Mouse (Mus musculus): ENCODE measurements at regions not wholly inside any gene's neighbourhood (a gene's known extent, or its start where the extent isn't known, plus 50 kb on each side); places are given as distances from the start of the nearest gene placed in this dataset.
"Not testable (repeated sequence)": the region's sequence is repeated elsewhere in the genome, so short reads cannot be mapped to it uniquely, and the experiment has no call there.

DNA sequence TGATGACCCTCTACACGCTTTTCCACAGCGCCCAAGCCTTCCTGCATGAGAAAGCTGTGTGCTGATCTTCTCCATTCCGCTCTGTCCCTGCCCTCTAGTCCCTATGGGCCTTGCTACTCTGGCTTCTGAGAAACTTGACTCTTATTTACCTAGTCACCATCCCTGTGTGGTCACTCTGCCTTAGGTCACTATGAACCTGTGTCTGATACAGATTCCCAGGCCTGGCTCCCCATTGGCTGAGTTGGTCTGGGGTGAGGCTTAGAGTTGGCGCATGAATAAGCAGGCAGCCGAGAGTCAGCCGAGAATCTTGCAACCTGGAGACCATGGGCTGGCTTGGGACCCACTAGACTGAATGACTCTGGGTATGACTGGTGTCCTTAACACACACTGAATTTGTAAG is 373.5 kb downstream of the Sox9 start:
- WGBS = 92% methylated on average over 6 of the region's 6 CpGs
- Histone ChIP-seq H3K27me3 (no peaks in the 10 kb centered on the region), H3K36me3 (peaks cover 2% of the 10 kb centered on the region; the same call in 1 of the 2 replicates), H3K9ac (no peak overlapping the region), H3K9me3 (no peaks in the 10 kb centered on the region), H3K4me3 (no peak overlapping the region), H3K27ac (no peak overlapping the region), H3K4me2 (replicated peaks) (no peak overlapping the region), H3K4me1 (peaks cover 15% of the 10 kb centered on the region)
- no peak for ATAC-seq (ENCODE audit: low FRiP score, low read depth)

DNA sequence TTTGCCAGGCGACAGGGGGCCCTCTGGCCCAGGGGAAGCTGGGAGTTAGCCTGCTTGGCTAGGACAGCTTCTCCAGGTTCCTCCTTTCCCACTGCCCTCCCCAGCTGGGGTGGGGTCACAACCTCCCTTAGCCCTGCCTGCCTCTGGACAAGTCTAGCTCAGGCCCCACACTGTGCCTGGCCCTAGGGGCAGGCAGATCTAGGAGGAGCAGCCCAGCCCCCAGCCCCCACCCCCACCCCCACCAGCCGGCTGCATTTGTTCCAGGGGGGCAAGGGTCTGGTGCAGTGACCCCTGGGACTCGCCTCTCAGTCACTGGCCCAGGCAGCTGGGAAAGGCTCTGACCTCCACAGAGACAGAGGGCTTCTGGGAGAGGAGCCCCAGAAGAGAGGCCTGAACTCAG is 381.9 kb downstream of the Sox9 start:
- Histone ChIP-seq H3K27ac (no peak overlapping the region), H3K27me3 (no peaks in the 10 kb centered on the region), H3K4me2 (replicated peaks) (peak overlapping the region; percentile 66; the same call in 1 of the 2 replicates), H3K36me3 (0 out of 2 replicates have a peak, but pooled peaks cover 5% of the 10 kb centered on the region), H3K4me3 (no peak overlapping the region), H3K9ac (no peak overlapping the region), H3K9me3 (no peaks in the 10 kb centered on the region), H3K4me1 (peaks cover 48% of the 10 kb centered on the region)
- ATAC-seq (ENCODE audit: low FRiP score, low read depth) = no peak
- WGBS = 44% methylated on average over 3 of the region's 3 CpGs

DNA sequence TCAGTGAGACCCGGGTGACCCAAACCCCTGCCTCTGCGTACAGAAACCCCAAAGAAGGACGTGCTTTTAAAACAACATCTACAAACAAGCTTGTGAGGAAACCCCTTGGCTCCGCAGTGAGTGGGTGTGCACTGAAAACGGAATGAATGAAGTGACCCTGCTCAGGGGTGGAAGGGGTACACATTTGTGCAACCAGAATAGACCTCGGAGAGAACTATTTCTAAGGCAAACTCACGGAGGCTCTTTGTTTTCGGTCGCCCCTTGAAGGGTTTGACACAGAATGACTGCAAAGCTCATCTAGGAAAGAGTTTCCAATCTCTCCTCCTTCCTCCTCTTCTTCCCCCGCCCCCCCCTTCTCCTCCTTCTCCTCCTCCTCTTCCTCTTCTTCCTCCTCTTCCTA is 382.5 kb downstream of the Sox9 start:
- no peaks in the 10 kb centered on the region for H3K9me3 ChIP-seq
- H3K36me3 ChIP-seq = 0 out of 2 replicates have a peak, but pooled peaks cover 5% of the 10 kb centered on the region
- no peaks in the 10 kb centered on the region for H3K27me3 ChIP-seq
- peak overlapping the region; percentile 36 for H3K4me3 ChIP-seq
- ATAC-seq (ENCODE audit: low FRiP score, low read depth) = no peak
- H3K27ac ChIP-seq = no peak overlapping the region
- 12% methylated on average over 10 of the region's 10 CpGs for WGBS
- H3K4me1 ChIP-seq = peaks cover 49% of the 10 kb centered on the region
- H3K4me2 ChIP-seq (replicated peaks) = peak overlapping the region; percentile 66
- H3K9ac ChIP-seq = peak overlapping the region; percentile 50

DNA sequence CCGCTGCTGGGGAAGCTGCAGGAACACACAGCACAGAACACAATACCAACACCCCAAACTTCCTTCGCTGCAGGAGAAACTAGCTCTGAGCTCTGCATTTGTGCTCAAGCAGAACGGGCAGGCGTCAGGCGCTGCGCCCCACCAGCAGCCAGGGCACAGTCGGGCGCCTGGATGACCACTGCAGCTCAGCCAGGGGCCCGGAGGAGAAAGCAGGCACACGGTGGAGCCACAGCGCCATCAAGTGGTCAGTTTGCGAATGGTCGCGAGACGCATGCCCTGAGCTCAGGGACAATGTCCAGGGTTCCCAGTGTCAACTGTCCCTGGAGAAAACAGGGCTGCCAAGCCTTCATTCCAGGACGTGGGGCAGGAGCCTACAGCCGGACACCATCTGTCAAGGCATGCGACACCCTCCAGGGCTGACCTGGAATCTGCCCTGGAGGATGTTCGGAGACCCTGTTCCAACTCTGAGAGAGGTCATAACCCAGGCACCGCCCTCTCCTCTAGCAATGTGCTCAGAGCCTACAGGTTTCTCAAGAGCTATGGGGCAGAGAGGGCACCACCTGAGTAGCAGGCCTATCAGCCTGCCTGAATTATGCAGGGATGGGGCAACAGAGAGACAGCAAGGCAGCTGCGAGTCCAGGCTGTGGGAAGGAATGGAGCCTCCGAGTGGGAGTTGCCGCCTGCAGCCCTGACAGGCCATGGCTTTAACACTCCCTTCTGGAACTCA is 383.2 kb downstream of the Sox9 start:
- peak overlapping the region; percentile 61; the same call in 1 of the 2 replicates for H3K27ac ChIP-seq
- H3K36me3 ChIP-seq = 0 out of 2 replicates have a peak, but pooled peaks cover 5% of the 10 kb centered on the region
- H3K4me3 ChIP-seq = peak overlapping the region; percentile 36
- H3K27me3 ChIP-seq = no peaks in the 10 kb centered on the region
- no peaks in the 10 kb centered on the region for H3K9me3 ChIP-seq
- peak; percentile 65 for ATAC-seq (ENCODE audit: low FRiP score, low read depth)
- 3% methylated on average over 23 of the region's 23 CpGs for WGBS
- peak overlapping the region; percentile 66 for H3K4me2 ChIP-seq (replicated peaks)
- H3K9ac ChIP-seq = peak overlapping the region; percentile 50
- H3K4me1 ChIP-seq = peaks cover 49% of the 10 kb centered on the region

DNA sequence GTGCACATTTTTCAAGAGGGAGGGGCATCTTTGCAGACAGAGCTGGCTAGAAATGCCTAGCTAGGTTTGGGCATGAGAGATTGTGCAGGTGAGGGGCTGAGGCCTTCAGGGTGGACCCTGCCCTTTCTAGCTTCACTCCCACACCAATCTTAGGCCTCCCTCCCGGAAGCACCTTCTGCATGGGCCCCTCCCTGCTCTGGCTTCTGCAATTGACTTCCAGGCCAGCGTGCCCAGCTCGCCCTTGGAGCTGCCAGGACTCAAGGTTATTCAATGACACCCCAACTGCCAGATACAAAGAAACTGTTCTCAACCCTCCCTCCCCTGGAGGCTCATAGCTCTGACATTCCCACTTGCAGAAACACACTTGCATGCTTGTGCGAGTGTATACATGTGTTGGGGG is 384.5 kb downstream of the Sox9 start:
- no peak for ATAC-seq (ENCODE audit: low FRiP score, low read depth)
- H3K27ac ChIP-seq = no peak overlapping the region
- no peak overlapping the region for H3K4me3 ChIP-seq
- H3K4me1 ChIP-seq = peaks cover 58% of the 10 kb centered on the region
- no peaks in the 10 kb centered on the region for H3K9me3 ChIP-seq
- H3K4me2 ChIP-seq (replicated peaks) = no peak overlapping the region
- WGBS = 75% methylated on average over 4 of the region's 4 CpGs
- H3K36me3 ChIP-seq = 0 out of 2 replicates have a peak, but pooled peaks cover 2% of the 10 kb centered on the region
- no peaks in the 10 kb centered on the region for H3K27me3 ChIP-seq
- no peak overlapping the region for H3K9ac ChIP-seq

DNA sequence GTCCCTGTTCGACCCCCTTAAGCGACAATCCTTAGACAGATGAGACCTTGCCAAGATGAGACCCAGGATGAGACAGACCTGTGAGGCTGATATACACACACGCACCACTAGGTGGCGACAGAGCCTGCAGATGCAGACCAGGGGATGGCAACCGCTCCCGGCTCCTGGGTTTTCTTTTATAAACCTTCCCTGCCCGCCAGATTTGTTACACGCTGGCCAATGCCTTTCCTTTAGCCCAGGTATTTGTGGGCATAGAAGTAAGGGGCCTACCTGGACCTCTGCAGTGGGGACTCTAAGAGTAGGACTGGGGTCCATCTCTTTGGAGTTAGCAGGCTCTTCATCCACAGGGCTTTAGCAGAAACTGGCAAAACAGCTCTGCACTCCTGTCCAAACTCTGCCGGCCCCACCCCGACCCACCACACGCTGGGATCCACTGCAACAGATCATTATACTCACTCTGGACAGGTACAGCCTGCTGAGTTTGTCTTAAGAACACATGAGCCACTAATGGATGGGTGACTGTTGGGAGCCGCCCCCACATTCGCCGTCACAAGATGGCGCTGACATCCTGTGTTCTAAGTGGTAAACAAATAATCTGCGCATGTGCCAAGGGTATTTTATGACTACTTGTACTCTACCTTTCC is 390.6 kb downstream of the Sox9 start:
- H3K9ac ChIP-seq = peak overlapping the region; percentile 67
- H3K36me3 ChIP-seq = no peaks in the 10 kb centered on the region
- peak; percentile 65 for ATAC-seq (ENCODE audit: low FRiP score, low read depth)
- 27% methylated on average over 16 of the region's 16 CpGs for WGBS
- H3K27ac ChIP-seq = peak overlapping the region; percentile 86
- H3K9me3 ChIP-seq = no peaks in the 10 kb centered on the region
- peak overlapping the region; percentile 60 for H3K4me2 ChIP-seq (replicated peaks)
- no peaks in the 10 kb centered on the region for H3K27me3 ChIP-seq
- H3K4me3 ChIP-seq = peak overlapping the region; percentile 53
- peaks cover 53% of the 10 kb centered on the region for H3K4me1 ChIP-seq

DNA sequence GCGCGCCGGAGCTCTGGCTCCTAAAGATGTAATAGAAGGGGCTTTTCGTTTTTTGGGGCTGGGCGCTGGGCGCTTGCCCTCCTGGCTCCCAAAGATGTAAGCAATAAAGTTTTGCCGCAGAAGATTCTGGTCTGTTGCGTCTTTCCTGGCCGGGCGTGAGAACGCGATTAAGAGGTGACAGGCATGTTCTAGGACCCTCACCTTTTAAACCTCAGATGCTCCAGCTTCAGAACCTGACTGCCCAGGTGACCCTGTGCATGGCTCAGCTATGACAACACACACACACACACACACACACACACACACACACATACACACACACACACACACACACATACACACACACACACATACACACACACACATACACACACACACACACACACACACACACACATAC is 391.3 kb downstream of the Sox9 start:
- Histone ChIP-seq H3K4me3 (peak overlapping the region; percentile 34), H3K4me1 (peaks cover 55% of the 10 kb centered on the region)

DNA sequence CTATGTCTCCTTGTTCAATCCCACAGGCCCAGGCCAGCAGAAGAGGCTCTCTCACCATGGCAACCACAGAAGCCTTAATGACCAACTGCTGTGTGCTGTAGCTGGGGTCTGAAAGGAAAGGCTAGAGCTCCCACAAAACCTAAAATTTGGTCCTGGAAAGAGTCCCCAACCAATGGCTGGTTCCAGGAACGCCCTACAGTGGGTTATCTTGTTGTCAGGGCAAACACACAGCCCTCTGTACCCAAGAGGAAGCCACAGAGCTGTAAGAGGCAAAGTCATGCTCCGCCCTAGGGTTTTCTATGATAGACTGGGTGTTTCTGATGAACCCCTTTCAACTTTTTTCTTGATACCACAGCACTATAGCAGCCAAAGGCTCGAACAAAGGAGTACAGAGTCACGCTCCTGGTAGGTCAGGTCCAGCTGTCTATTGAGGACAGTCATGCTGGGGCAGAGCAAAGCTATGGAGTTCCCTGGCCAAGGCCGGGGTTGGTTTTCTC is 392.0 kb downstream of the Sox9 start:
- Histone ChIP-seq H3K36me3 (no peaks in the 10 kb centered on the region), H3K27ac (peak overlapping the region; percentile 28; the same call in 1 of the 2 replicates), H3K27me3 (no peaks in the 10 kb centered on the region), H3K4me1 (peaks cover 62% of the 10 kb centered on the region), H3K4me3 (no peak overlapping the region), H3K9ac (no peak overlapping the region), H3K9me3 (no peaks in the 10 kb centered on the region), H3K4me2 (replicated peaks) (no peak overlapping the region)
- 76% methylated on average over 5 of the region's 5 CpGs for WGBS
- no peak for ATAC-seq (ENCODE audit: low FRiP score, low read depth)

More for the DNA sequence above, 391.3 kb downstream of the Sox9 start:
- not testable (repeated sequence) for H3K27ac ChIP-seq; ATAC-seq (ENCODE audit: low FRiP score, low read depth); H3K27me3 ChIP-seq; H3K9me3 ChIP-seq; H3K36me3 ChIP-seq; H3K9ac ChIP-seq
- H3K4me2 ChIP-seq (replicated peaks) = peak overlapping the region; percentile 52
- 42% methylated on average over 12 of the region's 12 CpGs for WGBS

DNA sequence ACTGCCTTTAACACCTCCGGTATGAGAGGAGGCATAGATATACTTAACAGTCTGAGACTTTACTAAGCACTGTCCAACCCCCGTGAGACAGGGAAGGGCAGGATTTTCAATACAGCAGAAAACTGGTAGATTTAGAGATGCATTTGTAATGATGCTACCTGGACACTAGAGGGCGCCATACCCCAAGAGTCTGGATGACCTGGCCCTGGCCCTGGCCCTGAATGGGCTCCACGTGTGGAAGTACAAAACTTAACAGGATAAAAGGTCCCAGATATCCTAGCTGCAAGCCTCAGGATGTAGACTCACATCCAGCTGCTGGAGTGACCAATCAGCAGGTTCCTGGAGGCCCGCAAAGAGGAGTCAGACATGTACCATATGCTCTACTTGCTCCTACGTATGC is 393.3 kb downstream of the Sox9 start:
- no peaks in the 10 kb centered on the region for H3K27me3 ChIP-seq
- H3K36me3 ChIP-seq = no peaks in the 10 kb centered on the region
- no peak overlapping the region for H3K9ac ChIP-seq
- H3K27ac ChIP-seq = no peak overlapping the region
- 36% methylated on average over 6 of the region's 6 CpGs for WGBS
- no peaks in the 10 kb centered on the region for H3K9me3 ChIP-seq
- no peak for ATAC-seq (ENCODE audit: low FRiP score, low read depth)
- no peak overlapping the region for H3K4me2 ChIP-seq (replicated peaks)
- no peak overlapping the region for H3K4me3 ChIP-seq
- H3K4me1 ChIP-seq = peaks cover 61% of the 10 kb centered on the region

DNA sequence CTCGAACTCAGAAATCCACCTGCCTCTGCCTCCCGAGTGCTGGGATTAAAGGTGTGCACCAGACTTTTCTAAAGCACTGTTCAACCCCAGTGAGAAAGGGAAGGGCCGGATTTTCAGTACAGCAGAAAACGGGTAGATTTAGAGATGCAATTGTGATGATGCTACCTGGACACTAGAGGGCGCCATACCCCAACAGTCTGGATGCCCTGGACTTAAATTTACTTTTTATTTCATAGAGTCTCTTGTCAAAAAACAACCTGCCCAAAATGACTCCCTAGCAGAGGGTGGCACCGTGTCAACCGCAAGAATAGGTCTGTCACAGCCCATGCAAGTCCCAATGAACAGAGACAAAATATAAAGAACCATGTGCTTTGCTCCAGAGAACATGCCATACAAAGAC is 394.2 kb downstream of the Sox9 start:
- no peak overlapping the region for H3K4me3 ChIP-seq
- no peak overlapping the region for H3K9ac ChIP-seq
- no peak overlapping the region for H3K27ac ChIP-seq
- ATAC-seq (ENCODE audit: low FRiP score, low read depth) = no peak
- H3K9me3 ChIP-seq = no peaks in the 10 kb centered on the region
- peaks cover 61% of the 10 kb centered on the region for H3K4me1 ChIP-seq
- no peaks in the 10 kb centered on the region for H3K27me3 ChIP-seq
- 26% methylated on average over 7 of the region's 7 CpGs for WGBS
- H3K36me3 ChIP-seq = no peaks in the 10 kb centered on the region
- H3K4me2 ChIP-seq (replicated peaks) = no peak overlapping the region

DNA sequence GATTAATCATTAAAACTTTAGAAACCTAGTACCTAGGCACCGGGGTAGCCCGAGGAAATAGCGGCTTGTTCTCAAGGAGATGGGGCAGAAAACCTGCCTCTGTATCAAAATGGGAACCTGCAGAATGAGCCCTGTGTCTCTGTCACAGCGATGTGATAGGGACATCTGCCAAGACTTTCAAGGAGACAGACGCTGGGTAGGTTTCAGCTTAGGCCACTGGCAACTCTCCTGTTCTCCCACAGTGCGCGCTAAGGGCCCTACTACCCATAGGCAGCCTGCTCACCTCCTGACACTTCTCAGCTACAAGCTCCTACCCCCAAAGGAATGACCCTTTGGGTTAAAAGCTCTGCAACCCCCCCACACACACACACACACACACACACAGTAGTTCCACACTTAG is 396.4 kb downstream of the Sox9 start:
- H3K4me3 ChIP-seq = no peak overlapping the region
- H3K27ac ChIP-seq = no peak overlapping the region
- peaks cover 66% of the 10 kb centered on the region for H3K4me1 ChIP-seq
- H3K27me3 ChIP-seq = no peaks in the 10 kb centered on the region
- no peaks in the 10 kb centered on the region for H3K9me3 ChIP-seq
- 0 out of 2 replicates have a peak overlapping the region, but pooled peaks have one; percentile 19 for H3K9ac ChIP-seq
- H3K36me3 ChIP-seq = no peaks in the 10 kb centered on the region
- WGBS = 85% methylated on average over 7 of the region's 7 CpGs
- ATAC-seq (ENCODE audit: low FRiP score, low read depth) = no peak
- no peak overlapping the region for H3K4me2 ChIP-seq (replicated peaks)

DNA sequence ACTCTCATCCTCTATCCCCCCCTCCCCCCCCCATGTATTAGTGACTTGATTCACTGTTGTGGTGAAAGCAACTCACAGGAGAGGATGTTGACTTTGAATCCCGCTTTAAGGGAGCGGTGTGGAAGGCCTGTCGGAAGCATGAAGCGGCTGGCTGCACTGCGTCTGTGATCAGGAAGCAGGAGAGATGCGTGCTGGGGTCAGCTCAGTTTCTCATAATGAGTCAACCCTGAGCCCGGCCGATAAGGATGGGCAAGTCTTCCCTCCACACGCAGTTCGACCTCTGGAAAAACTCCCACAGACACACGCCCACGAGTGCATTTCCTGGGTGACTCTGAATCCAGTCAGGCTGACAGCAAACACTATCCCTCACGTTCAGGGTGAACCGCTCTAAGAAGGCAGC is 398.0 kb downstream of the Sox9 start:
- no peak overlapping the region for H3K27ac ChIP-seq
- no peak overlapping the region for H3K4me3 ChIP-seq
- no peaks in the 10 kb centered on the region for H3K9me3 ChIP-seq
- H3K9ac ChIP-seq = no peak overlapping the region
- 76% methylated on average over 14 of the region's 14 CpGs for WGBS
- H3K4me1 ChIP-seq = peaks cover 75% of the 10 kb centered on the region
- no peak for ATAC-seq (ENCODE audit: low FRiP score, low read depth)
- H3K27me3 ChIP-seq = no peaks in the 10 kb centered on the region
- no peak overlapping the region for H3K4me2 ChIP-seq (replicated peaks)
- H3K36me3 ChIP-seq = no peaks in the 10 kb centered on the region
